Mouse (Mus musculus) spleen, postnatal 14 days (tissue): Measurements from ENCODE around the gene Vamp9.

ENCODE experiments used
- DNase-seq, 2 experiments: peaks; one replicate each; pipeline ENCODE4 v3.0.0; 2021 to 2022; ENCODE audit warnings: low spot score in 2 of 2

Gene Vamp9

DNA sequence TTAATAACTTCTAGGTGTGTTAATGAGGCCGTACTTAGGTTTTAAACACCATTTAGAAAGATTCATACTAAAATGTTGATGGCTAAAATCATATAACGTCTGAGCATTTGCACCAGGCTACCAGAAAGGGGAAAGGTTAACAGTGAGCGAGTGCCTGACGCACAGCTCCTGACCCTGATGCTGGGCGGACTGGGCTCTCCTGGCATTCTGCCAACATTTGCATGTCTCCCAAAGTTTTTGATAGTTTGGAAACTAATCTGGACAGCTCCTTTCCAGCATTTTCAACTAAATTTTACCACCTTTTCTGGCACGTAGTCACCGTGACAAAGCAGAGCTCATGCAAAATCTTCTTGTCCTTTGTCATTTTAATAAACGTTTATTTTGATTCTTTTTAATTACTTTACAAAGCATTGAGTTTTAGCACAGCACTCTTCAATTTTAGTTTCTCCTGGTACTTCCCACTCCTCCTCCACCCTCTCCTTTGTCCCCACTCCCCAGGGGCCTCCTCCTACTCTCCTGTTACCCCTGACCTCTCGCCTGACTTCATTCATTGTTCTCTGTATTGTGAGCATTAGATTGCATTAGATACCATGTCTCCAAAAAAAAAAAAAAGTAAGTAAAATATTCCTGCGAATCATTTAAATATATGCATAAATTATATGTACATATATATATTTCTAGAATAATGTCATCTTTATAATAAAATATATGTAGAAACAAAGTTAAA, 35.9 kb downstream of the Vamp9 start:
- no peak for DNase-seq

- no peak for DNase-seq
Measured at GRCm38 (mm10) chr5:99952513-99952912, 46.5 kb downstream of the Vamp9 start.

- no peak for DNase-seq
Measured at GRCm38 (mm10) chr5:99953883-99954282, 47.8 kb downstream of the Vamp9 start.

GRCm38 (mm10) chr5:99958666-99959065, 52.6 kb downstream of the Vamp9 start:
- DNase-seq = no peak

DNA sequence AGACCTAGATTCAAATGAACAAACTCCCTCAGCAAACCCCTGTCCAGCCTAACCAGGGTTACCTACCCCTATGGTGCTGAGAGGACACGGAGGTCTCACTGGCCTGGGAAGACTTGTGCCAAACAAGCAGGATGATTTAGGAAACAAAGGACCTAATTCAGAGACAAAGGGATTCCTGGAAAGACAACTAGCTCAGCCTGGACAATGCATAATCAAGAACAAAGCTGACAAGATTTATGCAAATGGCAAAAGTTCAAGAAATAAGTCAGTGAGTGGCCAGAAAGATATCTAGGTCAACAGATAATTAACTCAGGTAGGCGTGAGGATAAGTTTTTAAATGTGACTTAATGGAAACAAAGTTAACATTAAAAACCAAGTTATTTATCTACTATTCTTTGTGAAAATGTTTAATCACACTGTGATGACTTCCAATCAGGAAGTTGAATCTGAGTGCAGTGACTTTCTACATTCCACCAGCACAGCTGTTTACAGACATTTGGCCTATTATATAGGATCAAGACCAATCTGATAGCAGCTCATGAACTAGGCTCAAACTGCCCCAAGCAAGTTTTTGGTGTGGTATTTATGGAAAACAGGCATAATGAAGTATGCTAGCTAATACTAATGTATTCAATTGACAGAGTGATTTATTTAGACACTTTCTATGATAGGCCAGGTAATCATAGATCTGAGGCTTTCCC, 53.3 kb downstream of the Vamp9 start:
- no peak for DNase-seq

DNA sequence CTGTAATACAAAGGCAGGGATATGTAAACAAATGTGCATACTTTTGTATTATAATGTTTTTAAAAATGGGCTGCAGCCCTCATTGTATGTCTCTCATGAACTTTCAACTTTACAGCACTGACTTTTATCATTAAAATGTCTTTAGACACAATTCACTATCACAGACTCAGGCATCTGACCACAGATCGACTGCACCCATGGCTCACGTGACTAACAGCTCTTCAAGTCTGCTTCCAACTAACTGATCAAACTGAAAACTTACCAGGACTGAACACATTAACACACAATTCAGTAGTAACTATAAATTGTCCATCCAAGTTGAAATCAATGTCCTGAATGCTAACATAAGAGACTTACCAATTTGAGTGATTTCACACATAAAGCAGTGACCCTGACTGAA, 53.9 kb downstream of the Vamp9 start:
- DNase-seq = no peak

GRCm38 (mm10) chr5:99973941-99974340, 67.9 kb downstream of the Vamp9 start:
- DNase-seq = no peak

DNA sequence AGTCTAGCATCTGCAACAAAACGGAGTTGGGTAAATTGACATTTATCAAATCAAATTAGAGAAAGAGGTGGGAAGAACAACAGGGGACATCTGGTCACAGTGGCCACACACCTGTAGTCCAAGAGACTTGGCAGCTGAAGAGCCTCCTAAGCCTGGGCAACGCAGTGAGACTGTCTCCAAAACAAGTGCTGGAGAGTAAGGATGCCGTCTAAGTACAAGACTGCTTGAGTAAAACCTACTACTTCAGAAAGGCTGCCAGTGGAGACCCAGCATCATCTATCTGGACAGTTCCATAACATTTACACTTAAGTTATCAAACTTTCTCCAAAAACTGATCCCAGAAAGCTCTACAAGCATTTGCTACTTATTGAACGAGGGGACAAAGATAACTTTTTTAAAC, 69.0 kb downstream of the Vamp9 start:
- no peak for DNase-seq

GRCm38 (mm10) chr5:99975776-99976175, 69.7 kb downstream of the Vamp9 start:
- no peak for DNase-seq

DNA sequence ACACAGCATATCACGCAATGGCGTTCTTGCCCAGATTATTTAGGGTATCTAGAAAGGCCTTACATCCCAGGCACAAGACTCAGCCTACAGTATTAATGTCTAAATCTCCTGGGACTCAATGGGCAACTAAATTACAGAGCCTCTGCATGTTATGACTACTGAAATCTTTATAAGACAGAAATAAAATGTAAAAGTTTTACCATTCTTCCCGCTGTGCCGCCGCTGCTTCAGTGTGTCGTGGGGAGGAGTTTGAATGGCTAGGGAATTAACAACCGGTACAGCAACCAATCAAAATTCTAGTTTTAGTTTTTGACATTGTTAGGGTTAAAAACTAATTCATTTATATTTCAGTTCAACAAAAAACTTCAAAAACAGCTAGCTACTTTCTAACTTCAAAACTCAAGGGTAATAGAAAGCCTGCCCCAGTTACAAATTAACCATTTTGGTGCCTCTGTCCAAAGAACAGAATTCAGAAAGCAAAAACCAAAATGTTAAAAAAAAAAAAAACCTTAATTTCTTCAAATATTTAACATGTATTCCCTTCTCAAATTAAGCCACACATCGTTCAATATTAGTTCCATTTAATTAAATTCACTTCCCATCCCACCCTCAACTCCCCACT, 70.4 kb downstream of the Vamp9 start:
- DNase-seq = no peak

- DNase-seq = peak; percentile 36 to 53
Measured at GRCm38 (mm10) chr5:99977516-99978301, 71.7 kb downstream of the Vamp9 start.

DNA sequence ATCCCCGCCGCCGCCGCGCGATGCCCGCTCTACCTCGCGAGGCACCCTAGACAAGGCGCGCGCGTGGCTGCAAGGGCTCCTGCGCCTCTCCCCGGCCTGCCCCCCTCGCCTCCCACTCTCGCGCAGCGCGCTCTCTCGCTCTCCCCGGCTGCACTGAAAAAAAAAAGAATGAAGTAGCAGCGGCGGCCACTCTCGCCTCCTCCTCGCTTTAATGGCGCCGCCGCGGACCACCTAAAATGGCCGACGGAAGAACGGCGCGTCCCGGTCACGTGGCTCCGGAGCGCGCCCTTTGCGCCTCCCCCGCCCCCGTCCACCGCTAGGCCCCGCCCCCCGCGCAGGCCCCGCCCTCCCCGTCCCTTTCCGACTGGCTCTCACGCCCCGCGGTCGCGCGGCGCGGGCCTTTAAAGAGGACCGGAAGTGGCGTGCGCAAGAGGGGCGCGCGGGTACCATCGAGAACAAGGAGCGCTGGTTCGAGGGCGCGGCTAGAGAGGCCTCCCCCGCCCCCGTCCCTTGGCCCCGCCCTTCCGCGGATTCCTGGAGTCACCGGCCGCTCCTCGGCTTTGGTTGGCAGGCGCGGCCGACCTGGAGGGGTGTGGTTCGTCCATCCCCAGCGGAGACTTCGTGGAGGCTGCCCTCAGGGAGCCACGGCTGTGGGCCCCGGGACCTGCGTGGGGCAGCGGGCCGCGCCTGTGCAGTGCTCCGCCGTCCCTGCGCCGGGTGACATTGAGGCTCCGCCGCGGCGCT, 72.8 kb downstream of the Vamp9 start, which contains the start of the genes Hnrnpd and 4930524J08Rik:
Hnrnpd (minus strand) TSS at position 240 of the 744 bp plus-strand sequence.
4930524J08Rik (plus strand) TSS at position 363 of the 744 bp plus-strand sequence.
- peak; percentile 82 to 84 for DNase-seq

- no peak for DNase-seq
Measured at GRCm38 (mm10) chr5:99983452-99984061, 77.5 kb downstream of the Vamp9 start.

- no peak for DNase-seq
Measured at GRCm38 (mm10) chr5:99994166-99994565, 88.1 kb downstream of the Vamp9 start.

DNA sequence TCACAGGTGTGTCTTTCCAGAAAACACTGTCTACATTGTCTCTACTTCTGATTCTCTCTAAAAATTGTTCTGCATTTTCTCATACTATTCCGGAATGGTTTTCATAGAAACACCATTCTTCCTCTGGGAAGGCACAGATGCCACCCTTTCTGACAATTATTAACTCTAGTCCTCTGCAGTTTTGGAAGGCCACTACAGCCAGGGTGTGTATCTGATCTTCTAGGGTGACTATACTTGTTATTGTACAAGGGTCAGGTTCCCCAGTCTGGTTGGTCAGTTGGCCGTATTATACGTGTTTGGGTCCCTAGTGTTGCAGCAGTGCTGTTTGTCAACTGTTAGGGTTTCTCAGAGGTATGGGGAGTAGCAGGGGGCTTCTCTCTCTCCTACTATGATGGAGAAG, 88.6 kb downstream of the Vamp9 start:
- no peak for DNase-seq

DNA sequence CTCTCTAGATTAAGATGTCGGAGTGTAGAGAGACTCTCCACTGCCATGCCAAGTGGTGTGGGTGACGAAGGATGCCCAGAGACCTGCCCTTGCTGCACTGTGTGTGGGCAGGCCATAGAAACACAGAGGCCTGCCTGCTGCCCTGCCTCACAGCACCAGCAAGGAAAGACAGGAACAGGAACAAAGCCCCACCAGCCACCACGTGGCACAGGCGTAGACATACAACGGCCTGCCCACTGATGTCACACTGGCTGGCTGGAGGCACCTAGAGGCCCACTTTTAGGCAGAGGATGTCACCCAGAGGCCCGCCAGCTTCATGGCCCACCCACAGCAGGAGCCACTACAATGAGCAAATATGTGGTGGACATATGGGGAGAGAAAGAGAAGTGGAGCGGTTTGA, 94.0 kb downstream of the Vamp9 start:
- DNase-seq = no peak

DNA sequence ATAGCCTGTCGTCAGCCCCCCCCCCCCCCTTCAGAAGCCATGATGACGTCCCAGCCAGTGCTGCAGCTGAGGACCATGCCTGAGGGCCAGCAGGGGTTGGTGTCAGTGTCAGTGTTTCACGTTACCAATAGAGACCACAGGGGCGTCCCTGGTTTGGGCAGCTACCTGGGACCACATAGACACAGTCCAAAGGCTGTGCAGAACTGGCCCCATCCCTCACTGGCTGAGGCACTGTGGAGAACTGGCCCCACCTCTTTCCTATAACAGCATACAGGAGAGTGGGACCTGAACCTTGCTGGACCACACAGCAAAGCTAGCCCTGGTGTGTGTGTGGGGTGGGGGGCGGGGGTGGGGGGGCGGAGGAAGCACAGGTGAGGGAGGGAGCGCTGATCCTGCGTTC, 94.4 kb downstream of the Vamp9 start:
- DNase-seq = no peak
